Comparison of ENCODE assay signal across 19 mouse cellular contexts in genomic region chr2:84511508-84511907, GRCm38 (mm10).
"Had no signal": no experiment of that assay in that cellular context is flagged by ENCODE, and none has a peak within 500 bp of the region (broad histone marks: within the 10 kb centered on the region; RNA-seq: fewer than 3 reads in every experiment).

No protein-coding gene starts in this region.

- H3K9me3 ChIP-seq: limb, embryonic 10.5 days; limb, embryonic 13.5 days; liver, embryonic 12.5 days; liver, embryonic 15.5 days; midbrain, embryonic 12.5 days; midbrain, embryonic 15.5 days had no signal

- H3K27ac ChIP-seq: kidney, postnatal 0 days; limb, embryonic 10.5 days; limb, embryonic 13.5 days; liver, embryonic 12.5 days; liver, embryonic 15.5 days; midbrain, embryonic 12.5 days; midbrain, embryonic 15.5 days; neural tube, embryonic 13.5 days had no signal

- H3K36me3 ChIP-seq: limb, embryonic 13.5 days; midbrain, embryonic 12.5 days; midbrain, embryonic 15.5 days; neural tube, embryonic 13.5 days had no signal

- H3K27me3 ChIP-seq: limb, embryonic 13.5 days; liver, embryonic 12.5 days; liver, embryonic 15.5 days; midbrain, embryonic 12.5 days; midbrain, embryonic 15.5 days; neural tube, embryonic 13.5 days had no signal

- DNase-seq: kidney, adult 2 months; kidney, postnatal 36 days; liver; lung, adult 18-20 months; lung, postnatal 14 days; lung, postnatal 4 days; retina, postnatal 1 day; thymus, adult 2 months; thymus, postnatal 14 days; thymus, postnatal 4 days had no signal

- H3K4me1 ChIP-seq: limb, embryonic 10.5 days; limb, embryonic 13.5 days; liver, embryonic 12.5 days; liver, embryonic 15.5 days; midbrain, embryonic 12.5 days; midbrain, embryonic 15.5 days; neural tube, embryonic 13.5 days had no signal

- ATAC-seq: liver, embryonic 12.5 days; midbrain, embryonic 15.5 days had no signal

- H3K4me3 ChIP-seq: limb, embryonic 10.5 days; limb, embryonic 13.5 days; liver, embryonic 12.5 days; liver, embryonic 15.5 days; midbrain, embryonic 12.5 days; midbrain, embryonic 15.5 days; myocyte; neural tube, embryonic 13.5 days had no signal
